Mouse (Mus musculus): Measurements from ENCODE around the gene Gm9999. TPM values are rescaled to one million over a fixed set of nuclear protein-coding genes. Genes with fewer than 3 reads are reported as not detected.
A peak's percentile ranks its signal among the peaks of the same experiment; 100 is the strongest.

The Gm9999 gene
- total RNA-seq, 1 experiment from 2014 or later, result not detected

- no peak for ATAC-seq (replicated peaks; ENCODE audit: low read depth, poor library complexity, severe bottlenecking)
Measured at GRCm38 (mm10) chr7:46997644-46998395, 14.4 kb downstream of the Gm9999 start.

GRCm38 (mm10) chr7:46998942-46999341, 15.6 kb downstream of the Gm9999 start:
- ATAC-seq (replicated peaks; ENCODE audit: low read depth, poor library complexity, severe bottlenecking), result peak; percentile 84

GRCm38 (mm10) chr7:46999983-47000643, 16.7 kb downstream of the Gm9999 start:
- ATAC-seq (replicated peaks; ENCODE audit: low read depth, poor library complexity, severe bottlenecking), result no peak

GRCm38 (mm10) chr7:47000644-47000983, 17.2 kb downstream of the Gm9999 start:
- ATAC-seq (replicated peaks; ENCODE audit: low read depth, poor library complexity, severe bottlenecking), result no peak

- ATAC-seq (replicated peaks; ENCODE audit: low read depth, poor library complexity, severe bottlenecking), result no peak
Measured at GRCm38 (mm10) chr7:47001125-47001899, 17.9 kb downstream of the Gm9999 start.

- no peak for ATAC-seq (replicated peaks; ENCODE audit: low read depth, poor library complexity, severe bottlenecking)
Measured at GRCm38 (mm10) chr7:47001900-47002275, 18.5 kb downstream of the Gm9999 start.

GRCm38 (mm10) chr7:47003411-47004115, 20.2 kb downstream of the Gm9999 start:
- ATAC-seq (replicated peaks; ENCODE audit: low read depth, poor library complexity, severe bottlenecking), result no peak

GRCm38 (mm10) chr7:47007109-47007780, 23.9 kb downstream of the Gm9999 start:
- no peak for ATAC-seq (replicated peaks; ENCODE audit: low read depth, poor library complexity, severe bottlenecking)

- peak; percentile 58 for ATAC-seq (replicated peaks; ENCODE audit: low read depth, poor library complexity, severe bottlenecking)
Measured at GRCm38 (mm10) chr7:47007818-47008167, 24.4 kb downstream of the Gm9999 start.

GRCm38 (mm10) chr7:47008168-47008993, 25.0 kb downstream of the Gm9999 start, which contains the start of gene Spty2d1:
Gene Spty2d1, minus strand, starts transcription at chr7:47008411.
- ATAC-seq (replicated peaks; ENCODE audit: low read depth, poor library complexity, severe bottlenecking), result peak; percentile 83

GRCm38 (mm10) chr7:47013131-47013767, 29.9 kb downstream of the Gm9999 start:
- no peak for ATAC-seq (replicated peaks; ENCODE audit: low read depth, poor library complexity, severe bottlenecking)

- ATAC-seq (replicated peaks; ENCODE audit: low read depth, poor library complexity, severe bottlenecking), result peak; percentile 23; the same call in 1 of the 2 replicates
Measured at GRCm38 (mm10) chr7:47014564-47015389, 31.4 kb downstream of the Gm9999 start.

- peak; percentile 96 for ATAC-seq (replicated peaks; ENCODE audit: low read depth, poor library complexity, severe bottlenecking)
Measured at GRCm38 (mm10) chr7:47015390-47016065, 32.1 kb downstream of the Gm9999 start.

- ATAC-seq (replicated peaks; ENCODE audit: low read depth, poor library complexity, severe bottlenecking), result no peak
Measured at GRCm38 (mm10) chr7:47016602-47017001, 33.2 kb downstream of the Gm9999 start.

GRCm38 (mm10) chr7:47017146-47017545, 33.8 kb downstream of the Gm9999 start:
- ATAC-seq (replicated peaks; ENCODE audit: low read depth, poor library complexity, severe bottlenecking), result no peak

- ATAC-seq (replicated peaks; ENCODE audit: low read depth, poor library complexity, severe bottlenecking), result no peak
Measured at GRCm38 (mm10) chr7:47019641-47020040, 36.3 kb downstream of the Gm9999 start.

GRCm38 (mm10) chr7:47020956-47021355, 37.6 kb downstream of the Gm9999 start:
- ATAC-seq (replicated peaks; ENCODE audit: low read depth, poor library complexity, severe bottlenecking), result no peak
